Mouse (Mus musculus) small intestine, adult 2 months (tissue): ENCODE data around the gene Rtp1. TPM values are rescaled to one million over a fixed set of nuclear protein-coding genes. Genes with fewer than 3 reads are reported as not detected.

Experiments
- H3K27ac ChIP-seq: fragments of 200-500 bp; 2 replicates; pipeline ENCODE4 v1.5.1; 2012; ENCODE audit warnings: low read depth, low read length, control low read depth, inconsistent platforms; ENCODE audit not compliant: insufficient read depth
- H3K27me3 ChIP-seq: fragments of 200-500 bp; 2 replicates; pipeline ENCODE4 v1.6.1; 2012; ENCODE audit warnings: mild to moderate bottlenecking, moderate library complexity, low read length, inconsistent platforms; ENCODE audit not compliant: control insufficient read depth, insufficient read depth
- H3K36me3 ChIP-seq: fragments of 200-500 bp; 2 replicates; pipeline ENCODE4 v1.6.1; 2012; ENCODE audit warnings: mild to moderate bottlenecking, low read length, control low read depth, inconsistent platforms; ENCODE audit not compliant: control insufficient read depth, insufficient read depth
- H3K4me1 ChIP-seq: fragments of 200-500 bp; 2 replicates; pipeline ENCODE4 v1.6.1; 2012; ENCODE audit warnings: low read length, inconsistent platforms, mixed read lengths; ENCODE audit not compliant: control insufficient read depth, insufficient read depth, insufficient read length
- H3K4me3 ChIP-seq: fragments of 200-500 bp; 2 replicates; pipeline ENCODE4 v1.5.1; 2012; ENCODE audit warnings: low read depth, mild to moderate bottlenecking, control low read depth, inconsistent platforms, low read length, moderate library complexity
- CTCF ChIP-seq: fragments of 200-500 bp; IDR thresholded peaks from 2 replicates; pipeline ENCODE4 v1.5.1; 2012; ENCODE audit warnings: low read depth, mild to moderate bottlenecking, control low read depth, inconsistent platforms, low read length, moderate library complexity, mixed read lengths; ENCODE audit not compliant: insufficient replicate concordance, insufficient read length; ENCODE audit errors: extremely low read depth
- POLR2A ChIP-seq: fragments of 200-500 bp; IDR thresholded peaks from 2 replicates; pipeline ENCODE4 v1.6.1; 2012; ENCODE audit warnings: low read depth, mild to moderate bottlenecking, control low read depth, inconsistent platforms, low read length, moderate library complexity
- WGBS: fragments of 180-500 bp; shearing (Covaris S2); methylation state at CpG from one replicate; pipeline ENCODE4 v1.1.7; 2018; 5-methylcytosine and 5-hydroxymethylcytosine counted together
- polyA plus RNA-seq: library from polyadenylated mRNA; depleted of rRNA; stranded (reverse); fragments of >200 nt; gene quantifications from 2 replicates; pipeline ENCODE4 v1.2.3, GENCODE M21; 2012

Gene Rtp1
- polyA plus RNA-seq, 1 experiment: not detected

DNA sequence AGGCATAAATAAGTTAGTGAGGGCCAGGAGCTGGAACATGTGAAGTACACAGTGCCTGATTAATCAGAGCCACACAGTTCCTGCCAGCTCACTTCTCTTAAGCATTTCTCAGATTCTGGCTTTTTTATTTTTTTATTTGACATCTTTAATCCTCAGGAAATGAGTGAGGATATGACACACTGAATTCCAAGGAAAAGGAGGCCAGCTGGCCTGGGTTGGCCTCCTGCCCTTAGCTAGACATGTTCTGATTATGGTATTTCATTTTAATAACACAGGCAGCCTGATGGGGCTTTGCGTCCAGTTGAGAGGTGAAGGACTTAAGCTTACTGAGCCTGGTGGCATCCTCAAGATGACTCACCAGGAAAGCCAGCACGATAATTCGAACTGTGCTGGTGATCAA lies 27.6 kb downstream of the Rtp1 start:
- TF ChIP-seq POLR2A: no peak
- no peak for TF ChIP-seq CTCF
- H3K27ac ChIP-seq: no peak overlapping the region
- no peaks in the 10 kb centered on the region for H3K36me3 ChIP-seq
- H3K27me3 ChIP-seq: no peaks in the 10 kb centered on the region; the same call in 1 of the 2 replicates
- 55% methylated on average over 3 of the region's 3 CpGs for WGBS
- H3K4me3 ChIP-seq: no peak overlapping the region
- H3K4me1 ChIP-seq: no peaks in the 10 kb centered on the region

DNA sequence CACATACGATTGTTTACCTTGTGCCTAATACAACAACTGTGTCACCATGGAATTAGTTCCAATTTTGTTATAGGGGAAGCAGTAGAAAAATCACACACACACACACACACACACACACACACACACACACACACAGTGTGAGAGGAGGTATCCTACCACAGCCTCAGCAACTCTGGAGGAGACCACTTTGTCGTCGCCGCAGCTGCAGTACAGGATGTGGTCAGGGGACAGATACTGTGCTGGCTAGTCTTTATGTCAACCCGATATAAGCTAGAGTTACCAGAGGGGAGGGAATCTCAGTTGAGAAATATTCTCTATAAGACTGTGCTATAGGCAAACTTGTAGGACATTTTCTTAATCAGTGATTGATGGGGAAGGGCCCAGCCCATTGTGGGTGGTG lies 28.4 kb downstream of the Rtp1 start:
- H3K4me3 ChIP-seq: no peak overlapping the region
- H3K4me1 ChIP-seq: no peaks in the 10 kb centered on the region
- H3K27me3 ChIP-seq: no peaks in the 10 kb centered on the region; the same call in 1 of the 2 replicates
- WGBS: 85% methylated on average over 5 of the region's 5 CpGs
- TF ChIP-seq POLR2A: no peak
- TF ChIP-seq CTCF: no peak
- H3K27ac ChIP-seq: no peak overlapping the region
- H3K36me3 ChIP-seq: no peaks in the 10 kb centered on the region

DNA sequence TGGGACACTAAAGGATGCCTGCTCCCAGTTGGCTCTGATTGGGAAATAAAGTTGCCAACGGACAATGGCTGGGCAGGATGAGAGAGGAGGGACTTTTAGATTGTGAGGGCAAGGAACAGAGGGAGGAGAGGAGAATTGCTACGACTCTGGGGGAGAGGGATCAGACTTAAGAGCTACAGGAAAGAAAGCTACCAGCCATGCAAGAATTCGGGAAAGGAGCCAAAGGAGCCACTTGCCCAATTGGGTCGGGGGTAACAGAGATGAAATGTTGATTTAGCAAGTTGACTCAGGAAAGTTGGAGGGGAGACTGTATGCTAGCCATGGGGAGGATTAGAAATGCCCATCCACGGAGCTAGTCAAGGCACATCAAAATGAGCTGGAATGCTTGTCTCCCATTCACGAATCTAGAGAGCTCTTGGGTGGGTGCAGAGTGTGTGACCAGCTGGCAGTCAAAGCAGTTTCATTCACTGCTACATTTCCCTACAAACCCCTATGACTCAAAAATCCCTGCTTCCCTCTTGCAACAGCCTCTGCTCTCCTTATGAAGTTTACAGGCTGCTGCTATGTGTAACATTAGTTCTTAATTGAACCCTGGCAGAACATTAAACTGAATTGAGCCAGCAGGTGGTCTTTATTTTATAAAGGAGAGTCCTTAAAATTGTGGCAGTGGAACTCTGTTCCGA lies 30.1 kb downstream of the Rtp1 start:
- TF ChIP-seq POLR2A: no peak
- no peak for TF ChIP-seq CTCF
- no peak overlapping the region for H3K4me3 ChIP-seq
- WGBS: 55% methylated on average over 7 of the region's 7 CpGs
- H3K4me1 ChIP-seq: no peaks in the 10 kb centered on the region
- no peaks in the 10 kb centered on the region for H3K36me3 ChIP-seq
- no peak overlapping the region for H3K27ac ChIP-seq
- no peaks in the 10 kb centered on the region; the same call in 1 of the 2 replicates for H3K27me3 ChIP-seq

DNA sequence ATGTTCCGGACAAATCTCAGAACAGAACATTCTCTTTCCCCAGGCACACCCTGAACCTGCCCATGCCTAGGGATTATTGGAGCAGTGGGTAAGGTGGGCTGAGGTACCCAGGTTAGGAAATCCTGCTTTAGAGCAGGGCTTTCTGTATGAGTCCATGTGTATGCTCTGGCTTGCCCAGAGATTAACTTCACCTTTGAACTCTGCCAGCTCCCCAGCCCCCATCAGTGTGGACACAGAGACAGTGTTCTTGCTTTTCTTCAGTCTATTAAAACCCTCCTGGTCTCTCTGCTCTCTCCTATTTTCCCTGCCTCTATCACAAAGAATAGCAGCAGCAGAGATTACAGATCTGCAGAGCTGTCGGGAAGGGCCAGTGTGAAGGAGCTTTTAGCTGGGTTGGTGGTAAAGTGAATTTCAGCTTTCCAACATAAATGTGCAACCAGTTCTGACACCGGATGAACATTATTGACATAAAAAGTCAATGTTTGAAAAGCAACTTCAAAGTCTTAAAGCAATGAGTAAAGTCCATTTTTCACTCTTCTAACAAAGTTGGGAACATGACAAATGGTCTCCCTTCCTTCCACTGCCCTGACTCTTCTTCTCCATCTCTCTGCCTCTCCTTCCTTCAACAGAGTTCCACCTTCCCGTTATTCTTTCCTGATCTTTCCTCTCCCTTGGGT lies 34.9 kb downstream of the Rtp1 start:
- H3K27ac ChIP-seq: no peak overlapping the region

DNA sequence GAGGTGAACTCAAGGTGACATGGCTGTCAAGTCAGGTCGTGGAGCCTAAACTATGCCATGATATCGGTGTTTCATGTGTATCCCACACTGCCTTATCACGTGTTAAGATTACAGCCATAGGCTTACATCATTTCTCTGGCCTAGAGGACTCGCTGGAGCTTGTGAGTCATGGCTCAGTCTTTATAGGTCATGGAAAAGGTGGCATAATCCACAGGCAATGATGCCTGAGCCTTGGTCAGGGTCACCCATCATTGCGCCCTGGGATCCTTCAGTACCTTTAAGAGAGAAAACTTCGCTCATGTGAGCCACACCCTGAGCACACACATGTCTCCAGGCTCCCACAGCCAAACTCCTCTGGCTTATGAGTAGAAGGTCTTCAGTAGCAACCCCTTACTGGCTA lies 42.6 kb downstream of the Rtp1 start:
- TF ChIP-seq CTCF (no peak), POLR2A (no peak)
- Histone ChIP-seq H3K36me3 (no peaks in the 10 kb centered on the region), H3K27ac (no peak overlapping the region), H3K27me3 (no peaks in the 10 kb centered on the region), H3K4me1 (no peaks in the 10 kb centered on the region), H3K4me3 (no peak overlapping the region)
- 77% methylated on average over 6 of the region's 6 CpGs for WGBS

More for the DNA sequence above, 34.9 kb downstream of the Rtp1 start:
- no peaks in the 10 kb centered on the region for H3K36me3 ChIP-seq
- H3K4me1 ChIP-seq: no peaks in the 10 kb centered on the region
- 51% methylated on average over 4 of the region's 4 CpGs for WGBS
- no peaks in the 10 kb centered on the region for H3K27me3 ChIP-seq
- TF ChIP-seq POLR2A (no peak), CTCF (no peak)
- H3K4me3 ChIP-seq: no peak overlapping the region

DNA sequence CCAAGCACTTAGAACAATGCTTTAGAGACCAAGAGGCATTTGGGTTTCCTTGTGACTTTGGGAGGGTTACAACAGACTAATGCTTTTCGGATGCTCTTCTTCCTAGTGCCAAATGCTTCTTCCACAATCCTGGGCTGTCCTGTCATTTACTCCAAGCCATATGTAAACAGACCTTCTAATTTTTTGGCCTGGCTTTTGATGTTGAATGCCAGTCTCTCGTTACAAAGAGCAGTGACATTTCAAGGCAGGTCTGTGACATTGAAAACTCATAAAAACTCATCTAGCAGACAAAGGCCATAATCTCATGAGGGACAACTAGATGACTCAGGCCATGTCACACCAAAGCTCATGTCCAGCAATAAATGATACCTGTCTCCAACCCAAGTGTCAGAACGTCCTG lies 43.1 kb downstream of the Rtp1 start:
- TF ChIP-seq CTCF: no peak
- no peak for TF ChIP-seq POLR2A
- Histone ChIP-seq H3K27me3 (no peaks in the 10 kb centered on the region), H3K4me3 (no peak overlapping the region), H3K4me1 (no peaks in the 10 kb centered on the region), H3K27ac (no peak overlapping the region), H3K36me3 (no peaks in the 10 kb centered on the region)
- WGBS: 50% methylated on average over 3 of the region's 3 CpGs

DNA sequence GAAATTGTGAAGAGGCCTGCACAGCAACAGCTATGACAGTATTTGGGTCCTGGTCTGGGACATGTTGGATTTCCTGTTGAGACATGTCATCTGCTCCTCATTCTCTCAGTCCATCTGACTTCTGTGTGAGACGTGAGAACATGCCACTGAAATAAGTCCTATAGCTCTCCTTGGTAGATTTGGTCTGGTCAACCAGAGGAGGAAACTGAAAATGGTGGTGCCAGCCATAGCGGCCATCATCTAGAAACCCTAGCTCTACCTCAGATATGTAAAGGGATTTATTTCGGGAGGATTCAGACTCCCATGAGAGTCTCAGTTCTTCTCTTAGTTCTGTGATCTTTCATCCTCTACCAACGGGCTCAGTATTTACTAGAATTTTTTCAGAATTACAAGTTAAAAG lies 46.7 kb downstream of the Rtp1 start:
- no peaks in the 10 kb centered on the region for H3K36me3 ChIP-seq
- no peak for TF ChIP-seq CTCF
- no peak for TF ChIP-seq POLR2A
- H3K27me3 ChIP-seq: no peaks in the 10 kb centered on the region
- no peaks in the 10 kb centered on the region for H3K4me1 ChIP-seq
- H3K27ac ChIP-seq: no peak overlapping the region
- H3K4me3 ChIP-seq: no peak overlapping the region
- 91% methylated on average over 4 of the region's 4 CpGs for WGBS
